Mouse (Mus musculus): ENCODE measurements around the gene Mov10. TPM values are rescaled to one million over a fixed set of nuclear protein-coding genes. Genes with fewer than 3 reads are reported as not detected.
"Not testable (repeated sequence)": the region's sequence is repeated elsewhere in the genome, so short reads cannot be mapped to it uniquely, and the experiment has no call there.

Gene Mov10
- polyA plus RNA-seq, 1 experiment from 2014 or later = 28.1 TPM

- not testable (repeated sequence) for ATAC-seq (ENCODE audit: low FRiP score, low TSS enrichment)
- TF ChIP-seq CTCF (IDR thresholded peaks at IDR 0.05; ENCODE audit: low read depth) = peak; percentile 63
- WGBS = 14% methylated on average over 21 of the region's 25 CpGs
These were observed 65.5 kb downstream of the Mov10 start for GRCm38 (mm10) chr3:104752845-104753244.

More at GRCm38 (mm10) chr3:104752845-104753244, 65.5 kb downstream of the Mov10 start:
- H3K4me1 ChIP-seq (replicated peaks; ENCODE audit: control insufficient read depth, insufficient read depth); H3K36me3 ChIP-seq (ENCODE audit: control insufficient read depth, insufficient read depth, low read length); H3K27me3 ChIP-seq (ENCODE audit: control insufficient read depth, insufficient read depth, low read length); H3K9ac ChIP-seq (ENCODE audit: low read length); H3K4me2 ChIP-seq (replicated peaks; ENCODE audit: low read depth); H3K27ac ChIP-seq (replicated peaks); H3K9me3 ChIP-seq (ENCODE audit: control insufficient read depth, low read length); H3K4me3 ChIP-seq (ENCODE audit: low read depth, low read length): not testable (repeated sequence)
- DNase-seq (ENCODE audit: low spot score) = peak; percentile 52

Other genes with a start within 250 kb of the Mov10 start
- gene Slc16a1, start 179.9 kb downstream of the Mov10 start, polyA plus RNA-seq (2015; fragmentation: Nextera tagmentation; extraction: Ambion mirVana) = 32.0 and 32.1 TPM in 2 replicates
- 2.4 and 2.8 TPM in 2 replicates for gene Ppm1j, start 37.5 kb downstream of the Mov10 start, polyA plus RNA-seq (2015; fragmentation: Nextera tagmentation; extraction: Ambion mirVana)
- 0.17 TPM in 1 of 2 replicates, not detected in the other for gene Fam19a3, start 36.7 kb downstream of the Mov10 start, polyA plus RNA-seq (2015; fragmentation: Nextera tagmentation; extraction: Ambion mirVana)
- 126 and 130 TPM in 2 replicates for gene Rhoc, start 30.2 kb downstream of the Mov10 start, polyA plus RNA-seq (2015; fragmentation: Nextera tagmentation; extraction: Ambion mirVana)
- gene St7l, start 45.4 kb upstream of the Mov10 start, polyA plus RNA-seq (2015; fragmentation: Nextera tagmentation; extraction: Ambion mirVana) = 20.8 and 23.6 TPM in 2 replicates
- 98.9 and 99.4 TPM in 2 replicates for gene Capza1, start 45.9 kb upstream of the Mov10 start, polyA plus RNA-seq (2015; fragmentation: Nextera tagmentation; extraction: Ambion mirVana)
- gene Wnt2b, start 143.4 kb upstream of the Mov10 start, polyA plus RNA-seq (2015; fragmentation: Nextera tagmentation; extraction: Ambion mirVana) = 1.3 and 1.5 TPM in 2 replicates
- gene Cttnbp2nl, start 234.6 kb upstream of the Mov10 start, polyA plus RNA-seq (2015; fragmentation: Nextera tagmentation; extraction: Ambion mirVana) = 15.5 and 17.5 TPM in 2 replicates
- gene 4930564D02Rik, start 248.3 kb upstream of the Mov10 start, polyA plus RNA-seq (2015; fragmentation: Nextera tagmentation; extraction: Ambion mirVana) = not detected in 2 replicates

All from stomach, postnatal 0 days (tissue).